In the genomic region with DNA sequence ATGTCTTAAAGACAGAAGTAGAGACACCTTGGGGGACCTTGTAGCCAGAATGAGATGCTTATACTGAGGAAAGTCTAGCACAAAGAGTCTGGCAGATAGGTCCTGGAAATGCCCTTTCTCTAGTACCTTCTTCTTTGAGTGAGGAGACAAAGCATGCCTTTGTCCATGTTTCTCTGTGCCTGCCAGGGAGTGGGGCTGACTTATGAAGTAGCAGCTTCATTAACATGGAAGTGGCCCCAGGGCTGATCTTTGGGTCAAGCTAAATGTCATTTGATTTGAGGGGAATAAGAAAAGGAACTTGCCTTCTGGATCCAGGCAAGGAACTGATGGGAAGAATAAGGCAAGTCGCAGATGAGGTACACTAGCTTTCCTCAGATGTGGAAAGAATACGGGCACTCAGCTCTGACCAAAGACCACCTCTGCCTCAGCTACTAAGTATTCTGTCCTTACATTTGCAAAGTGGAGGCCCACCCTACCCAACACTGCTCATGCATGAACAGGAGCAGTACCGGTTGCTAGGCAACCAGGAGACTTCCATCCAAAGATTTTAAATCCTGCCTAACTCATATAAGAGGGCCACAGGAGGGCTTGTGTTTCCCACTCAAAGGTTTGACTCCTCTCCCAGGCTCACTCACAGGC, we compare ENCODE assay signal across 14 mouse cellular contexts.
DNase-seq lines count a peak whose midpoint lies in the region; ATAC-seq lines count a peak whose summit lies in the region.
"Had no signal": no experiment of that assay in that cellular context is flagged by ENCODE, and none has a peak within 500 bp of the region (broad histone marks: within the 10 kb centered on the region; RNA-seq: fewer than 3 reads in every experiment).

No protein-coding gene starts in this region.

- peak; percentile 11 for DNase-seq in right cerebral cortex, postnatal 4 days
- no peak for DNase-seq in right cerebral cortex, postnatal 36 days (ENCODE audit: low spot score in 2 of 2)
- DNase-seq in lung, postnatal 36 days = no peak
- DNase-seq in lung, postnatal 25 days (ENCODE audit: low spot score) = no peak
- DNase-seq: cerebellum, adult 11-12 months; kidney, adult 9 months; thymus, adult 18-20 months had no signal

- peaks cover 5% of the 10 kb centered on the region; the same call in 1 of the 2 replicates for H3K4me1 ChIP-seq in forebrain, embryonic 15.5 days
- peaks cover 12% of the 10 kb centered on the region for H3K4me1 ChIP-seq in midbrain, embryonic 13.5 days (replicated peaks)
- H3K4me1 ChIP-seq: heart, embryonic 12.5 days; liver, embryonic 15.5 days had no signal

- no peak overlapping the region for H3K4me3 ChIP-seq in forebrain, embryonic 15.5 days
- H3K4me3 ChIP-seq in midbrain, embryonic 13.5 days (replicated peaks) = no peak overlapping the region
- H3K4me3 ChIP-seq: heart, embryonic 12.5 days; left cerebral cortex, adult 2 months; liver, embryonic 15.5 days; myocyte had no signal

- H3K27ac ChIP-seq in forebrain, embryonic 15.5 days (replicated peaks) = no peak overlapping the region
- 0 out of 2 replicates have a peak overlapping the region, but pooled peaks have one; percentile 2 for H3K27ac ChIP-seq in midbrain, embryonic 13.5 days
- H3K27ac ChIP-seq: left cerebral cortex, adult 2 months; liver, embryonic 15.5 days had no signal

- no peaks in the 10 kb centered on the region for H3K36me3 ChIP-seq in forebrain, embryonic 15.5 days
- no peaks in the 10 kb centered on the region for H3K36me3 ChIP-seq in midbrain, embryonic 13.5 days
- H3K36me3 ChIP-seq: heart, embryonic 12.5 days; liver, embryonic 15.5 days had no signal

- peak; percentile 94 for ATAC-seq in forebrain, embryonic 15.5 days (replicated peaks)
- ATAC-seq in midbrain, embryonic 13.5 days = peak; percentile 97
- ATAC-seq in megakaryocyte, adult 5-6 weeks (ENCODE audit: poor library complexity, severe bottlenecking) = no peak

- H3K27me3 ChIP-seq in forebrain, embryonic 15.5 days = no peaks in the 10 kb centered on the region
- H3K27me3 ChIP-seq in midbrain, embryonic 13.5 days = no peaks in the 10 kb centered on the region
- H3K27me3 ChIP-seq: heart, embryonic 12.5 days; liver, embryonic 15.5 days had no signal

- H3K9ac ChIP-seq in forebrain, embryonic 15.5 days (replicated peaks) = no peak overlapping the region
- no peak overlapping the region for H3K9ac ChIP-seq in midbrain, embryonic 13.5 days (replicated peaks)
- H3K9ac ChIP-seq: heart, embryonic 12.5 days; liver, embryonic 15.5 days had no signal

- H3K4me2 ChIP-seq in forebrain, embryonic 15.5 days (replicated peaks) = no peak overlapping the region
- H3K4me2 ChIP-seq in midbrain, embryonic 13.5 days (replicated peaks) = no peak overlapping the region
- H3K4me2 ChIP-seq: heart, embryonic 12.5 days; liver, embryonic 15.5 days had no signal

- no peaks in the 10 kb centered on the region for H3K9me3 ChIP-seq in forebrain, embryonic 15.5 days
- no peaks in the 10 kb centered on the region for H3K9me3 ChIP-seq in midbrain, embryonic 13.5 days
- H3K9me3 ChIP-seq: heart, embryonic 12.5 days; liver, embryonic 15.5 days had no signal

- 27% methylated on average over 3 of the region's 3 CpGs for WGBS in forebrain, embryonic 15.5 days
- WGBS in midbrain, embryonic 13.5 days = 22% methylated on average over 3 of the region's 3 CpGs
